Mouse (Mus musculus) lung, embryonic 15.5 days (tissue): Measurements from ENCODE around the gene Mier3. TPM values are rescaled to one million over a fixed set of nuclear protein-coding genes. Genes with fewer than 3 reads are reported as not detected.
"Not testable (repeated sequence)": the region's sequence is repeated elsewhere in the genome, so short reads cannot be mapped to it uniquely, and the experiment has no call there.

Source experiments
- ATAC-seq: fragments of 200-750 bp; cut with Nextera tagmentation; 2 replicates; pipeline ENCODE4 v1.8.0; 2017; ENCODE audit warnings: moderate number of reproducible peaks, borderline replicate concordance; ENCODE audit not compliant: low FRiP score, low TSS enrichment; ENCODE audit errors: extremely low read depth
- H3K27ac ChIP-seq: fragments of 300-500 bp; sonication (generic); 2 replicates; pipeline ENCODE4 v1.5.1; 2015; ENCODE audit warnings: moderate library complexity, mild to moderate bottlenecking, inconsistent platforms
- H3K27me3 ChIP-seq: fragments of 300-500 bp; sonication (generic); 2 replicates; pipeline ENCODE4 v1.6.1; 2015; ENCODE audit warnings: inconsistent platforms
- H3K36me3 ChIP-seq: fragments of 300-500 bp; sonication (generic); 2 replicates; pipeline ENCODE4 v1.6.1; 2015; ENCODE audit warnings: inconsistent platforms
- H3K4me1 ChIP-seq: fragments of 300-500 bp; sonication (generic); 2 replicates; pipeline ENCODE4 v1.6.1; 2015; ENCODE audit warnings: inconsistent platforms
- H3K4me2 ChIP-seq: fragments of 300-500 bp; sonication (generic); 2 replicates; pipeline ENCODE4 v1.6.1; 2015; ENCODE audit warnings: inconsistent platforms, mild to moderate bottlenecking, moderate library complexity
- H3K4me3 ChIP-seq: fragments of 300-500 bp; sonication (generic); 2 replicates; pipeline ENCODE4 v1.5.1; 2015; ENCODE audit warnings: mild to moderate bottlenecking, inconsistent platforms
- H3K9ac ChIP-seq: fragments of 300-500 bp; sonication (generic); 2 replicates; pipeline ENCODE4 v1.6.1; 2015; ENCODE audit warnings: inconsistent platforms
- H3K9me3 ChIP-seq: fragments of 300-500 bp; sonication (generic); 2 replicates; pipeline ENCODE4 v1.6.1; 2016; ENCODE audit warnings: inconsistent platforms
- WGBS: fragments of 180-500 bp; shearing (Covaris S2); methylation state at CpG from one replicate; pipeline ENCODE4 v1.1.7; 2015; 5-methylcytosine and 5-hydroxymethylcytosine counted together
- polyA plus RNA-seq: library from polyadenylated mRNA; unstranded; fragments of >200 nt; fragmentation: Nextera tagmentation; extraction: Ambion mirVana; gene quantifications from 2 replicates; pipeline ENCODE4 v1.2.1, GENCODE M21; 2015

Mier3 gene
- polyA plus RNA-seq, 1 experiment from 2014 or later: 20.5 TPM

DNA sequence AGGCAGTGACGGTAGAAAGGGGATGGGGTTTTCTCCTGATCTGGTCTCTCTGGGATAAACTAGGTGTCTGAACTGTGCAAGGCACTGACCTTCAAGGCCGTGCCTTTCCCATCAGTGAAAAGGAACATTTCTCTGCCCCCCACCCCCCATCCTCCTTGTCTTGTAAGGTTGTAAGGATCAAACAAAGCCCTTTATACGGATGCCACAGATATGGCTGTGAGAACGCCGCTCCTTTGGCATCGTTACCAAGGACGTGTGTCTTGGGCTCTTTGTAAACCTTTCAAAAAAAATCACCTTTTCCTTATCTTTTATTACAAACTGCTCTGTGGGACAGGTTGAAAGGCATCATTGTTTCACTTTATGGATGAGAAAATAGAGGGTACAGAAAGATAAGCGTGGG is 21.3 kb upstream of the Mier3 start:
- H3K27me3 ChIP-seq: peaks cover 11% of the 10 kb centered on the region; the same call in 1 of the 2 replicates
- no peaks in the 10 kb centered on the region for H3K9me3 ChIP-seq
- no peak overlapping the region for H3K27ac ChIP-seq
- no peak overlapping the region for H3K4me2 ChIP-seq
- 24% methylated on average over 8 of the region's 8 CpGs for WGBS
- no peaks in the 10 kb centered on the region for H3K36me3 ChIP-seq
- no peak for ATAC-seq
- no peaks in the 10 kb centered on the region for H3K4me1 ChIP-seq
- no peak overlapping the region for H3K9ac ChIP-seq
- H3K4me3 ChIP-seq: no peak overlapping the region

DNA sequence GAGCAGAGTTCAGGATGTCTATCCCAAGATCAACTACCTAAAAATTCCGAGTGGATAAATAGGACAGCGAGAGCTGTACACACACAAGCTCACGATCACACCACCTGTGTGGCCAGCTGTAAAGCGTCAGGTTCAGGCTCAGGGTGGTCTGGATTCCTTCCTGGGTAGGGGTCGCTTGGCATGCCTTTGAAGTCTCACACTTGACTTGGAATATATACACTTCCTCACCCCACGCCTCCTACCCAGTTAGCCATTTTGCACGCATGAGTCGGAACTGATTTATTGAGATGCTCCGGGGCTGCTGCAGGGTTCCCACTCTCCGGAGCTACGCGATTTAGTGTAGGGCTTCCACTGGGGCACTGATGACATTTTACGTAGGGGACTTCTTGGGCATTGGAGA is 20.7 kb upstream of the Mier3 start:
- Histone ChIP-seq H3K9me3 (no peaks in the 10 kb centered on the region), H3K4me2 (no peak overlapping the region), H3K36me3 (no peaks in the 10 kb centered on the region), H3K9ac (no peak overlapping the region), H3K4me3 (no peak overlapping the region), H3K27me3 (peaks cover 11% of the 10 kb centered on the region; the same call in 1 of the 2 replicates), H3K27ac (no peak overlapping the region), H3K4me1 (no peaks in the 10 kb centered on the region)
- WGBS: 33% methylated on average over 13 of the region's 13 CpGs
- ATAC-seq: no peak

DNA sequence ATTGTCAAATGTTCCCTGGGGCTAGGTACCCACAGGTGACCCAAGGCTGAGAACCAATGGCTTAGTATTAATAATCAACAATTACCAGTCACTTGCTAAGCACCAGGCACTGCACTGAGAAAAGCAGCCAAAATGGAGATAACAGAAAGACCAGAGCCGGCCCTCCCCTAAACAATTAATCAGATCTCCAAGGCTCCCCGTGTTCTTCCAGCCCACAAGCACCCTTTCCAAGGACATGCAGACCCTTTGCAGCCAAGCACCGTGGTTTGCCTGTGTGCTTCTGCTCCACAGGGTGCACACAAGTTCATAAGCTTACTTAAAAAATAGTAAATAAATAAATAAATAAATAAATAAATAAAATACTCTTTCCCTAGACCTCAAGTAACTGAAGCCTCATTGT is 20.2 kb upstream of the Mier3 start:
- Histone ChIP-seq H3K27ac (no peak overlapping the region), H3K9me3 (no peaks in the 10 kb centered on the region), H3K4me2 (no peak overlapping the region), H3K36me3 (no peaks in the 10 kb centered on the region), H3K4me1 (no peaks in the 10 kb centered on the region), H3K4me3 (no peak overlapping the region), H3K9ac (no peak overlapping the region), H3K27me3 (peaks cover 11% of the 10 kb centered on the region; the same call in 1 of the 2 replicates)
- no peak for ATAC-seq
- WGBS: 47% methylated on average over 3 of the region's 3 CpGs

DNA sequence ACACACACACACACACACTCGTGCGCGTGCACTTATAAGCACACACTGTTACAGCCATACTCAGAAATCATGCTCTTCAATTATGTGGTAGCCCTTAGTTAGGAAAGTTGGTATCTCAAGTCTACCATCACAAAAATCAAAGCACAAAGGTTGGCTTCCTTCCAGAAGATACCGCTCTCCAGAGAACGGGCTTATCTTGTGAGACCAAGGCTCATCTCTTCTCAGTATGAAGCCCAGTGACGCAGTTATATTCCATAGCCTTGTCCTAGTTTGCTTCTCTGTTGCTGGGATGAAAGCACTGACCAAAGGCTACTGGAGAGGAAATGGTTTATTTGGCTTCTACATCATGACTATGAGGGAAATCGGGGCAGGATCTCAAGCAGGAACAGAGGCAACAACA is 12.8 kb upstream of the Mier3 start:
- Histone ChIP-seq H3K36me3 (no peaks in the 10 kb centered on the region), H3K27me3 (no peaks in the 10 kb centered on the region), H3K4me1 (no peaks in the 10 kb centered on the region), H3K27ac (no peak overlapping the region), H3K9ac (no peak overlapping the region), H3K4me3 (no peak overlapping the region), H3K9me3 (no peaks in the 10 kb centered on the region), H3K4me2 (no peak overlapping the region)
- no peak for ATAC-seq
- 87% methylated on average over 7 of the region's 7 CpGs for WGBS

- Histone ChIP-seq H3K4me3 (no peak overlapping the region), H3K4me2 (no peak overlapping the region), H3K36me3 (no peaks in the 10 kb centered on the region), H3K27me3 (no peaks in the 10 kb centered on the region), H3K27ac (no peak overlapping the region), H3K9ac (no peak overlapping the region), H3K4me1 (no peaks in the 10 kb centered on the region), H3K9me3 (no peaks in the 10 kb centered on the region; the same call in 1 of the 2 replicates)
- 89% methylated on average over 3 of the region's 3 CpGs for WGBS
- ATAC-seq: no peak
Measured at GRCm38 (mm10) chr13:111676841-111677240, 3.9 kb upstream of the Mier3 start.

DNA sequence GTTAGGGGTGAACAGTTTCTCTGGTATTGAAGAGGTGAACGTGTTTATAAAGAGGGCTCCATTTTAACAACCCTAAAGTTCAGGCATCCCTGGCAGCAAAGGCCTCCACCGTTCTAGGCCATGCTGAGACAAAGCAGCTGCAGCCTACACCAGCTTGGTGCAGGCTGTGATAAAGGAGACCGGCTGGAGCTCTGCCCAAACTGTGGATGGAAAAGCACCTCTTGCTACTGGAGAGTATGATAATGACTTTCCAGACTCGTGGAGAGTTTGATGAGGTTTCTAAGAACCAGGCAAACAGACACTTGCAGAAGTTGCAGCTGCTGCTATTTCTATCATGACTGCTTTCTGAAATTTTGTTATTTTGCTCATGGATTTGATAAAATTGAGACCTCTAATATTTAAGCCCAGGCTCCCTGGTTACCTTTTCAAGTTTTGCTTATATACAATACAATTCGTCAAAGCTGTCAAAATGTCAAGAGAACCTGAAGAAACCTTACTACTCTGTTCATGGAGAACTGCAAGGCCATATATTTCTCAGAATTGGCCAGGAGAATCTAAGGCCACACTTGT is 3.4 kb downstream of the Mier3 start:
- H3K4me1 ChIP-seq: 0 out of 2 replicates have a peak, but pooled peaks cover 12% of the 10 kb centered on the region
- H3K4me2 ChIP-seq: no peak overlapping the region
- H3K36me3 ChIP-seq: no peaks in the 10 kb centered on the region
- H3K9ac ChIP-seq: no peak overlapping the region
- WGBS: 34% methylated on average over 5 of the region's 5 CpGs
- no peak overlapping the region for H3K4me3 ChIP-seq
- no peaks in the 10 kb centered on the region for H3K27me3 ChIP-seq
- ATAC-seq: no peak
- no peak overlapping the region for H3K27ac ChIP-seq
- H3K9me3 ChIP-seq: no peaks in the 10 kb centered on the region

- peak overlapping the region; percentile 82 for H3K4me2 ChIP-seq
- peak overlapping the region; percentile 98 for H3K27ac ChIP-seq
- 0 out of 2 replicates have a peak, but pooled peaks cover 12% of the 10 kb centered on the region for H3K4me1 ChIP-seq
- peak overlapping the region; percentile 97 for H3K9ac ChIP-seq
- no peaks in the 10 kb centered on the region for H3K9me3 ChIP-seq
- peak overlapping the region; percentile 97 for H3K4me3 ChIP-seq
- no peaks in the 10 kb centered on the region for H3K27me3 ChIP-seq
- WGBS: under 1% methylated on average over 62 of the region's 86 CpGs
- peak; percentile 95 for ATAC-seq
- H3K36me3 ChIP-seq: peaks cover 2% of the 10 kb centered on the region; the same call in 1 of the 2 replicates
Measured at GRCm38 (mm10) chr13:111685751-111686462, 5.1 kb downstream of the Mier3 start.

GRCm38 (mm10) chr13:111686522-111687284 is 5.9 kb downstream of the Mier3 start:
- Histone ChIP-seq H3K9me3 (no peaks in the 10 kb centered on the region), H3K9ac (peak overlapping the region; percentile 97), H3K27ac (peak overlapping the region; percentile 98), H3K36me3 (peaks cover 9% of the 10 kb centered on the region; the same call in 1 of the 2 replicates), H3K27me3 (no peaks in the 10 kb centered on the region), H3K4me3 (peak overlapping the region; percentile 97), H3K4me2 (peak overlapping the region; percentile 82), H3K4me1 (0 out of 2 replicates have a peak, but pooled peaks cover 12% of the 10 kb centered on the region)
- under 1% methylated on average over 71 of the region's 101 CpGs for WGBS
- peak; percentile 69 for ATAC-seq

GRCm38 (mm10) chr13:111687285-111687781 is 6.6 kb downstream of the Mier3 start:
- Histone ChIP-seq H3K9me3 (no peaks in the 10 kb centered on the region), H3K9ac (peak overlapping the region; percentile 97), H3K4me3 (peak overlapping the region; percentile 97), H3K27ac (peak overlapping the region; percentile 98), H3K27me3 (no peaks in the 10 kb centered on the region), H3K4me1 (0 out of 2 replicates have a peak, but pooled peaks cover 12% of the 10 kb centered on the region), H3K4me2 (peak overlapping the region; percentile 82), H3K36me3 (peaks cover 16% of the 10 kb centered on the region)
- 1% methylated on average over 35 of the region's 35 CpGs for WGBS
- peak; percentile 68 for ATAC-seq

GRCm38 (mm10) chr13:111703396-111703795 is 22.6 kb downstream of the Mier3 start:
- Histone ChIP-seq H3K9me3 (no peaks in the 10 kb centered on the region), H3K4me3 (no peak overlapping the region), H3K27me3 (no peaks in the 10 kb centered on the region), H3K36me3 (peaks cover 63% of the 10 kb centered on the region), H3K4me2 (no peak overlapping the region), H3K4me1 (no peaks in the 10 kb centered on the region), H3K9ac (no peak overlapping the region), H3K27ac (no peak overlapping the region)
- ATAC-seq: no peak
- 93% methylated on average over 10 of the region's 10 CpGs for WGBS

DNA sequence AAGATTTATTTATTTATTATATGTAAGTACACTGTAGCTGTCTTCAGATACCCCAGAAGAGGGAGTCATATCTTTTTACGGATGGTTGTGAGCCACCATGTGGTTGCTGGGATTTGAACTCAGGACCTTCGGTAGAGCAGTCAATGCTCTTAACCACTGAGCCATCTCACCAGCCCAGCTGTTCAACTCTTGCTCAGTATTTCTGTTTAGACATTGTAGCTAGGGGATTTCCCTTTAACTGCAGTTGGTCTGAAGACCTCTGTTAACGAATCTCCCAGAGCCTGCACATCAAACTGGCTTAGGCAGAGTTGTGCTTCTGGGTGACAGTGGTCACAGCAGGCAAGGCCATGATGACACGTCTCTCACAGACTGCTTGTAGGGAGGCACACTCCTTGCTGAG is 23.2 kb downstream of the Mier3 start:
- not testable (repeated sequence) for H3K9me3 ChIP-seq, H3K4me3 ChIP-seq, H3K9ac ChIP-seq, H3K4me1 ChIP-seq, H3K4me2 ChIP-seq, H3K27me3 ChIP-seq, H3K27ac ChIP-seq, ATAC-seq
- peaks cover 69% of the 10 kb centered on the region for H3K36me3 ChIP-seq
- 87% methylated on average over 4 of the region's 4 CpGs for WGBS
